Mouse (Mus musculus) liver, embryonic 14.5 days (tissue): ENCODE measurements around the gene Srgap1. TPM values are rescaled to one million over a fixed set of nuclear protein-coding genes. Genes with fewer than 3 reads are reported as not detected.

Source experiments
- ATAC-seq: fragments of 200-750 bp; cut with Nextera tagmentation; 2 replicates; pipeline ENCODE4 v1.8.0; 2017; ENCODE audit warnings: moderate number of reproducible peaks, mild to moderate bottlenecking, moderate library complexity; ENCODE audit not compliant: insufficient read depth
- DNase-seq, 3 experiments: peaks; one replicate each; pipeline ENCODE4 v3.0.0-alpha.2; 2012 to 2013; ENCODE audit warnings: low read depth in 3 of 3, low spot score in 3 of 3
- H3K27ac ChIP-seq: fragments of 300-500 bp; sonication (generic); 2 replicates; pipeline ENCODE4 v1.5.1; 2014; ENCODE audit warnings: moderate library complexity, mild to moderate bottlenecking, control low read depth, inconsistent platforms
- H3K27me3 ChIP-seq: fragments of 300-500 bp; sonication (generic); 2 replicates; pipeline ENCODE4 v1.6.1; 2014; ENCODE audit warnings: mild to moderate bottlenecking, low read length, moderate library complexity; ENCODE audit not compliant: control insufficient read depth, insufficient read depth
- H3K36me3 ChIP-seq: fragments of 300-500 bp; sonication (generic); replicated peaks from 2 replicates; pipeline ENCODE4 v1.6.1; 2014; ENCODE audit warnings: low read depth; ENCODE audit not compliant: control insufficient read depth, insufficient read depth
- H3K4me1 ChIP-seq, 2 experiments: fragments of 200-500 bp in 1 of 2; fragments of 300-500 bp in 1 of 2; sonication (generic) in 1 of 2; replicated peaks; 2 replicates each; pipeline ENCODE4 v1.6.1; 2012 to 2014; ENCODE audit warnings: antibody characterized with exemption in 1 of 2, inconsistent platforms in 1 of 2, low read length in 1 of 2; ENCODE audit not compliant: control insufficient read depth in 2 of 2, insufficient read depth in 2 of 2
- H3K4me2 ChIP-seq: fragments of 300-500 bp; sonication (generic); 2 replicates; pipeline ENCODE4 v1.6.1; 2014; ENCODE audit warnings: low read depth, mild to moderate bottlenecking, control low read depth, moderate library complexity
- H3K4me3 ChIP-seq, 2 experiments: fragments of 200-500 bp in 1 of 2; fragments of 300-500 bp in 1 of 2; sonication (generic) in 1 of 2; 2 replicates each; pipeline ENCODE4 v1.5.1; 2012 to 2014; ENCODE audit warnings: low read depth in 2 of 2, low read length in 2 of 2, mild to moderate bottlenecking in 2 of 2, control low read depth in 1 of 2, inconsistent platforms in 1 of 2, moderate library complexity in 1 of 2; ENCODE audit not compliant: insufficient read depth in 1 of 2
- H3K9ac ChIP-seq: fragments of 300-500 bp; sonication (generic); replicated peaks from 2 replicates; pipeline ENCODE4 v1.6.1; 2014; ENCODE audit warnings: mild to moderate bottlenecking, control low read depth, moderate library complexity
- H3K9me3 ChIP-seq: fragments of 300-500 bp; sonication (generic); 2 replicates; pipeline ENCODE4 v1.6.1; 2016; ENCODE audit warnings: low read length, mixed read lengths; ENCODE audit not compliant: control insufficient read depth
- CTCF ChIP-seq: IDR thresholded peaks from 2 replicates; pipeline ENCODE4 v1.5.1; 2016; ENCODE audit warnings: antibody characterized with exemption, low read depth, control low read depth
- EP300 ChIP-seq: IDR thresholded peaks from 2 replicates; pipeline ENCODE4 v1.6.1; 2016; ENCODE audit warnings: antibody characterized with exemption, low read depth
- WGBS: fragments of 180-500 bp; shearing (Covaris S2); extraction: QIAGEN DNeasy Blood & Tissue Kit; methylation state at CpG from one replicate; pipeline ENCODE4 v1.1.7; 2014; ENCODE audit not compliant: insufficient replicate concordance; 5-methylcytosine and 5-hydroxymethylcytosine counted together
- polyA plus RNA-seq, 2 experiments: library from polyadenylated mRNA; depleted of rRNA in 1 of 2; stranded (reverse) in 1 of 2; unstranded in 1 of 2; fragments of >200 nt; fragmentation: Nextera tagmentation in 1 of 2; extraction: Ambion mirVana in 1 of 2; gene quantifications; 2 replicates each; pipeline versions ENCODE4 v1.2.1 to v1.2.3; 2012 to 2014

Srgap1 gene
- polyA plus RNA-seq, 2 experiments = 0.66 to 0.79 TPM

- no peak for ATAC-seq
- Histone ChIP-seq H3K9ac (no peak overlapping the region), H3K27me3 (no peaks in the 10 kb centered on the region), H3K9me3 (no peaks in the 10 kb centered on the region), H3K36me3 (no peaks in the 10 kb centered on the region), H3K4me1 (peaks cover 0 to 23% of the 10 kb centered on the region in 2 experiments; a peak in 2 of 4 replicates), H3K4me2 (no peak overlapping the region), H3K4me3 (no peak overlapping the region), H3K27ac (no peak overlapping the region)
- no peak for DNase-seq
- WGBS = 61% methylated on average over 6 of the region's 6 CpGs
- no peak for TF ChIP-seq CTCF
- TF ChIP-seq EP300 = no peak
Measured at GRCm38 (mm10) chr10:121970912-121971311, 76.2 kb downstream of the Srgap1 start.

DNA sequence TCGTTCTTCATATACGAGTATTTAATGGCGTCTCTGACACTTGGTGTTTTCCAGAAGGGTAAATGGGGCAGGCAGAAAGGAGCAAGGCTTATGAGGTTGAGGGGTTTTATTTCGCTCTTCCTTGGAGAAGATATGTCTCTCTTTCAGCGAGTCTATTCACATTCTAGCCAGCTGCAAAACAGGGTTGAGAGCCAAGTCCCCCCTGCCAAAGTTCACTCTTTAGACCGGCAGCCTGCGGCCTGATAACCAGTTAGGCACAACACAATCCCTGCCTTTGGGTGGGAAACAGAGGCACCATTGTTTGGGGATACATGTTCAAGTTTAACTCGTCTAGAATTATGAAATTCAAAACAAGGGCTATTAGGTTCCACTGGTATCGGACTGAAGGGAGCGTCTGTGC is 83.0 kb downstream of the Srgap1 start:
- no peak overlapping the region for H3K4me3 ChIP-seq
- H3K9me3 ChIP-seq = no peaks in the 10 kb centered on the region
- peaks cover 0 to 10% of the 10 kb centered on the region in 2 experiments; a peak in 2 of 4 replicates for H3K4me1 ChIP-seq
- DNase-seq = no peak
- H3K36me3 ChIP-seq = no peaks in the 10 kb centered on the region
- H3K9ac ChIP-seq = no peak overlapping the region
- no peak overlapping the region for H3K4me2 ChIP-seq
- TF ChIP-seq EP300 = no peak
- TF ChIP-seq CTCF = no peak
- H3K27ac ChIP-seq = no peak overlapping the region
- WGBS = 70% methylated on average over 10 of the region's 10 CpGs
- no peak for ATAC-seq
- no peaks in the 10 kb centered on the region for H3K27me3 ChIP-seq

- no peak for TF ChIP-seq CTCF
- no peak for TF ChIP-seq EP300
- H3K4me1 ChIP-seq = no peaks in the 10 kb centered on the region
- H3K4me3 ChIP-seq = no peak overlapping the region
- WGBS = 4% methylated on average over 4 of the region's 4 CpGs
- H3K27ac ChIP-seq = no peak overlapping the region
- H3K9ac ChIP-seq = no peak overlapping the region
- ATAC-seq = no peak
- no peaks in the 10 kb centered on the region for H3K36me3 ChIP-seq
- no peak for DNase-seq
- no peaks in the 10 kb centered on the region for H3K9me3 ChIP-seq
- no peaks in the 10 kb centered on the region for H3K27me3 ChIP-seq
- H3K4me2 ChIP-seq = no peak overlapping the region
Measured at GRCm38 (mm10) chr10:121962053-121962452, 85.1 kb downstream of the Srgap1 start.

DNA sequence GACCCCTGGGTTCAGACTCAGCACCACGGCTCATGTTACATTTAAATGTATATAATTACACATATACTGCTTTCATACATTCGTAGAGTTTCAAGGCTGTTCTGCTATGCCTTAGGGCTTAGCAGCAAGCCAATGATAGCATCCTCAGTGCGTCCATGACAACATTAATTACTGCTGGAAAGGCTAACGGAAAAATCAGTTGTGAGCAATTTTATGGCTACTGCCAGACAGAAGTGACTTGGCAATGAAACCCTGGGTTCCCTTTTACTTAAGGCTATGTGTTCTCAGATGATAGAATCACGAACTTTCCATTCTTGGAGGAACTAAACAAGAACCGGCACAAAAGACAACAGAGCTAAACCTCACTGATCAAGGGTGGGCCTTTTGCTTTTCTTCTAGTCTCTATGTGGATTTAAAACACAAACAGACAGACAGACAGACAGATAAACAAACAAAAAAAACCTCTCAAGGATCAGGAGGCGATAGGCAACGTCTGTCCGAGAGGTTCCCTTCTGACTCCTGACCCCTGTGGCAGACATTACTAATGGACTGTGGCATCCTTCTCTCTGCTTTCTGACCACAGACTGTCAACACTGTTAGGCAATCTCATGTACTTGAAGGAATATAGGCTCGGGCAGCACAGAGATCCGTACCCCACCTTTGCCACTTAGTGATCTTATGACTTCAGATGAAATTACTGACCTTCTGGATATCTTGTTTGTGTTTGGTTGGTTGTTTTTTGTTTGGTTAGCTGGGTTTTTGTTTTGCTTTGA is 85.8 kb downstream of the Srgap1 start:
- Histone ChIP-seq H3K4me1 (no peaks in the 10 kb centered on the region), H3K9me3 (no peaks in the 10 kb centered on the region), H3K27me3 (no peaks in the 10 kb centered on the region), H3K4me3 (no peak overlapping the region), H3K27ac (no peak overlapping the region), H3K4me2 (no peak overlapping the region), H3K36me3 (no peaks in the 10 kb centered on the region), H3K9ac (no peak overlapping the region)
- TF ChIP-seq CTCF = no peak
- no peak for TF ChIP-seq EP300
- ATAC-seq (no peak), DNase-seq (no peak)
- WGBS = 17% methylated on average over 11 of the region's 11 CpGs

DNA sequence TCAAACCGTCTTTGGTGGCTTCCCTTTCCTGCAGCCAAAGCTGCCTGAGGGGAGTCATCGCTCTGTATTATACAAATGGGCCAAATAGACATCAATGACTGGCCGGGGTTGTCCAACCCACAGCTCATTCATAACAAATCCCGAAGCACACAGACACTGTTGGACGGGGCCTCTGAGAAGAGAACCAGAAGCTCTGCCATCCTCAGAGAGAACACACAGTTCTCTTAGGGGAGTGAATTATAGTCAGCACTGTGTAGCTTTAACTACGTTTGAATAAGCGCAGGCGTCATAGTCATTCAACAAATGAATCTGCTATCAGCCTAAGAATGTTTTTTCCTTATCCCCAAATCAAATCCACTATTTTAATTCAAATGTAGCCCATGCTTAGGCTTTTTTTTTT is 88.4 kb downstream of the Srgap1 start:
- DNase-seq (no peak), ATAC-seq (no peak)
- H3K4me2 ChIP-seq = no peak overlapping the region
- no peaks in the 10 kb centered on the region for H3K27me3 ChIP-seq
- 58% methylated on average over 8 of the region's 8 CpGs for WGBS
- TF ChIP-seq CTCF = no peak
- no peak for TF ChIP-seq EP300
- no peak overlapping the region for H3K9ac ChIP-seq
- H3K4me1 ChIP-seq = no peaks in the 10 kb centered on the region
- no peaks in the 10 kb centered on the region for H3K9me3 ChIP-seq
- no peaks in the 10 kb centered on the region for H3K36me3 ChIP-seq
- H3K4me3 ChIP-seq = no peak overlapping the region
- H3K27ac ChIP-seq = no peak overlapping the region
